Mouse (Mus musculus): ENCODE measurements at regions not wholly inside any gene's neighbourhood (a gene's known extent, or its start where the extent isn't known, plus 50 kb on each side); places are given as distances from the start of the nearest gene placed in this dataset.

GRCm38 (mm10) chr10:102889709-102890108, 140.3 kb downstream of the Alx1 start:
- no peak for TF ChIP-seq POLR2A (IDR thresholded peaks at IDR 0.05; ENCODE audit: borderline replicate concordance, extremely low read depth, insufficient read depth, insufficient read length, poor library complexity, severe bottlenecking)
- no peak for TF ChIP-seq CTCF (IDR thresholded peaks at IDR 0.05; ENCODE audit: borderline replicate concordance, extremely low read depth, insufficient read depth, insufficient read length)
